Mouse (Mus musculus) hematopoietic stem cell, adult 5-6 weeks (primary cell): ENCODE results near the gene Gm7951. TPM values are rescaled to one million over a fixed set of nuclear protein-coding genes. Genes with fewer than 3 reads are reported as not detected.
"Not testable (repeated sequence)": the region's sequence is repeated elsewhere in the genome, so short reads cannot be mapped to it uniquely, and the experiment has no call there.

ENCODE experiments used
- ATAC-seq, 2 experiments: fragments of 125-278 bp in 1 of 2; replicated peaks in 1 of 2; 2 replicates each; pipeline ENCODE4 v1.8.0; 2016 to 2017; ENCODE audit warnings: inconsistent platforms in 2 of 2, mild to moderate bottlenecking in 2 of 2, moderate number of reproducible peaks in 2 of 2, low read depth in 1 of 2, moderate TSS enrichment in 1 of 2; ENCODE audit not compliant: low FRiP score in 2 of 2, poor library complexity in 2 of 2, severe bottlenecking in 2 of 2, insufficient read depth in 1 of 2, low TSS enrichment in 1 of 2
- total RNA-seq: library from RNA; stranded (forward); fragments of 172-1452, 232-1000 nt; gene quantifications from 2 replicates; pipeline ENCODE4 v1.2.3, GENCODE M21; 2017

The Gm7951 gene
- total RNA-seq = not detected in 2 replicates

DNA sequence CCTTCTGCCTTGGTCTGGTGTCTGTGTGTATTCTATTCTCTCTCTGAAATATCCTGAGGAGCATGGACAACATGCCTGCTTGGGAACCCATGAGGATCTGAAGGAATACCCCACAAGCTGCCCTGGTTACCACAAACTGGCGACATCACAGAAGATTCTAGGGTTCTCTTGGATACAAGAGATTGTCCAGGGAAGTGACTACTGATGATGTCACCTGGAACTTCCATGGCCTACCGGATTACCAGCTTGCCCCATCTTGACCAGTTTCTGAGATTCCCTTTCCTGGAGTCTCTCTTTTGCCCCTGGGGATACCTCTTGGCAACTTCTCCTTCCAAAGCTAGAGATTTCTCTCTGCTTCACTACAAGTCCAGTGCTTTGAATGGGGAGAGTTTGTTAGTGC, at the start of gene Gm7951:
Gene Gm7951 (minus strand): TSS at position 101 of the 400 bp plus-strand sequence.
- ATAC-seq = not testable (repeated sequence)

DNA sequence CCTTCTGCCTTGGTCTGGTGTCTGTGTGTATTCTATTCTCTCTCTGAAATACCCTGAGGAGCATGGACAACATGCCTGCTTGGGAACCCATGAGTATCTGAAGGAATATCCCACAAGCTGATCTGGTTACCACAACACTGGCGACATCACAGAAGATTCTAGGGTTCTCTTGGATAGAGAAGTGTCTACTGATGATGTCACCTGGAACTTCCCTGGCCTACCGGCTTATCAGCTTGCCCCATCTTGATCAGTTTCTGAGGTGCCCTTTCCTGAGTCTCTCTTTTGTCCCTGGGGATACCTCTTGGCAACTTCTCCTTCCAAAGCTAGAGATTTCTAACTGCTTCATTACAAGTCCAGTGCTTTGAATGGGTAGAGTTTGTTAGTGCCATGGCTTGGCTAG, 45.4 kb upstream of the Gm7951 start, which contains the start of gene Gm17027:
Gene Gm17027 (minus strand): TSS at position 101 of the 400 bp plus-strand sequence.
- not testable (repeated sequence) for ATAC-seq

DNA sequence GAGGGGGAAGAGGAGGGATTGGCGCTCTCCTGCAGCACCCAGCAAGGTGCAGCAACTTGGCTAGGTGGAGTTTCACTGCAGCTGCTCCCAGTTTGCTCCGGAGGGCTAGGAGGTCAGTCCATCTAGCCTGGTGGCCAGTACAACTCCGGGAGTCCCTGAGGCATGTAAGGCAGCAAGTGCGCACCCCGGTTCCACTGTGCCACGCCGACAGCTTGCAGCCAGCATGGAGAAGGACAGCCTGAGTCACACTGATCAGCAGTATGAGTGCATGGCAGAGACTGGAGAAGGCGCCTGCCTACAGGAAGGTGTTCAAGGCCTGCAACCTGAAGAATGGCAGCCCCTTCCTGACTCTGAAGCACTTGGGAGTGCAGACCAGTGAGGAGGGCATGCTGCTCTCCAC, 17.4 kb upstream of the Gm7951 start:
- ATAC-seq = not testable (repeated sequence)

DNA sequence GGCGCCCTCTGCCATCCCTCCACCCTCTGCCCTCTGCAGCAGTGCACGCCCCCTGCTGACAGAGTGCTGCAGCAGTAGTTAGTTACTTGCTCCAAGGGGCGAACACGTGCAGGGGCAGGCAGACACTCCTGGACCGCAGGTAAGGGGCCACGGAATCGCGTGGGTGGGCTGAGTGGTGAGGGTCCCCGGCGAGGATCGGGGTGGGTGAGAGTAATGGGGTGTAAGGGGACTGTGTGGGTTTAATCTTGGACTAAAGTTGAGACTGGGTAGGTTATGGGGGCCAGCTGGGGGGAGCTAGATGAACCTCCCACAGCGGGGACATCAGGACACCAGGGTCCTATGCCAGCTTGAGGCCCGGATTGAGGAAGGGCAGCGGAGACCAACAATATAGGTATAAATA, 16.6 kb upstream of the Gm7951 start:
- not testable (repeated sequence) for ATAC-seq

Other genes with a start within 250 kb of the Gm7951 start
- not detected in 2 replicates for gene Gm7980, start 210.1 kb downstream of the Gm7951 start, total RNA-seq
- gene 1700049E17Rik1, start 192.4 kb downstream of the Gm7951 start, total RNA-seq = not detected in 2 replicates
- not detected in 2 replicates for gene 1700024B05Rik, start 173.4 kb downstream of the Gm7951 start, total RNA-seq
- gene Gm6401, start 149.4 kb downstream of the Gm7951 start, total RNA-seq = not detected in 2 replicates
- not detected in 2 replicates for gene Gm3543, start 134.0 kb downstream of the Gm7951 start, total RNA-seq
- not detected in 2 replicates for gene Gm17027, start 45.3 kb upstream of the Gm7951 start, total RNA-seq
- not detected in 2 replicates for gene Gm3573, start 73.4 kb upstream of the Gm7951 start, total RNA-seq
- gene Gm17026, start 142.7 kb upstream of the Gm7951 start, total RNA-seq = not detected in 2 replicates
- gene Gm9611, start 180.0 kb upstream of the Gm7951 start, total RNA-seq = not detected in 2 replicates
- gene Gm7995, start 192.8 kb upstream of the Gm7951 start, total RNA-seq = not detected in 2 replicates